Mouse (Mus musculus) megakaryocyte, embryonic 14.5 days (primary cell): ENCODE measurements around the gene Cadm4. TPM values are rescaled to one million over a fixed set of nuclear protein-coding genes. Genes with fewer than 3 reads are reported as not detected.

Experiments
- H3K27me3 ChIP-seq: replicated peaks from 2 replicates; pipeline ENCODE3; 2012; ENCODE audit warnings: inconsistent platforms
- H3K36me3 ChIP-seq: replicated peaks from 2 replicates; pipeline ENCODE3; 2012; ENCODE audit warnings: low read length, inconsistent platforms, mixed read lengths
- H3K4me1 ChIP-seq: 2 replicates; pipeline ENCODE4 v1.6.1; 2012; ENCODE audit warnings: inconsistent platforms
- H3K4me3 ChIP-seq: replicated peaks from 2 replicates; pipeline ENCODE3; 2012; ENCODE audit warnings: moderate library complexity, mild to moderate bottlenecking, inconsistent platforms
- H3K9me3 ChIP-seq: 2 replicates; pipeline ENCODE4 v1.6.1; 2012; ENCODE audit warnings: inconsistent platforms
- FLI1 ChIP-seq: IDR thresholded peaks from 2 replicates; pipeline ENCODE4 v1.6.1; 2012; ENCODE audit warnings: low read length, inconsistent platforms, mixed read lengths
- GATA1 ChIP-seq: IDR thresholded peaks from 3 replicates; pipeline ENCODE4 v1.6.1; 2012; ENCODE audit warnings: mixed read lengths, low read length, inconsistent platforms, borderline replicate concordance
- polyA plus RNA-seq: library from polyadenylated mRNA; stranded (reverse); fragments of >175 nt; gene quantifications from 2 replicates; pipeline ENCODE4 v1.2.3, GENCODE M21; 2012; ENCODE audit warnings: low replicate concordance; ENCODE audit not compliant: insufficient read depth

The Cadm4 gene
- polyA plus RNA-seq, 1 experiment, result not detected

- H3K4me1 ChIP-seq, result peaks cover 4% of the 10 kb centered on the region; the same call in 1 of the 2 replicates
- H3K9me3 ChIP-seq, result no peaks in the 10 kb centered on the region
- TF ChIP-seq GATA1, result no peak
- TF ChIP-seq FLI1, result no peak
- H3K36me3 ChIP-seq, result no peaks in the 10 kb centered on the region
- peaks cover 64% of the 10 kb centered on the region for H3K27me3 ChIP-seq
- no peak overlapping the region for H3K4me3 ChIP-seq
These were observed 6.5 kb downstream of the Cadm4 start for GRCm38 (mm10) chr7:24488303-24488702.

GRCm38 (mm10) chr7:24499856-24500577 lies 18.2 kb downstream of the Cadm4 start:
- peak overlapping the region; percentile 82 for H3K4me3 ChIP-seq
- TF ChIP-seq GATA1 (no peak), FLI1 (no peak)
- no peaks in the 10 kb centered on the region for H3K36me3 ChIP-seq
- peaks cover 69% of the 10 kb centered on the region for H3K27me3 ChIP-seq
- H3K4me1 ChIP-seq, result peaks cover 11% of the 10 kb centered on the region
- peaks cover 15% of the 10 kb centered on the region for H3K9me3 ChIP-seq

- Histone ChIP-seq H3K4me1 (peaks cover 11% of the 10 kb centered on the region), H3K27me3 (peaks cover 74% of the 10 kb centered on the region), H3K9me3 (peaks cover 15% of the 10 kb centered on the region), H3K4me3 (no peak overlapping the region), H3K36me3 (no peaks in the 10 kb centered on the region)
- no peak for TF ChIP-seq FLI1
- no peak for TF ChIP-seq GATA1
These were observed 19.1 kb downstream of the Cadm4 start for GRCm38 (mm10) chr7:24500929-24501328.

- Histone ChIP-seq H3K36me3 (no peaks in the 10 kb centered on the region), H3K27me3 (peaks cover 72% of the 10 kb centered on the region), H3K4me3 (peak overlapping the region; percentile 5), H3K9me3 (peaks cover 15% of the 10 kb centered on the region), H3K4me1 (peaks cover 14% of the 10 kb centered on the region)
- TF ChIP-seq GATA1 (no peak), FLI1 (no peak)
These were observed 19.7 kb downstream of the Cadm4 start for GRCm38 (mm10) chr7:24501492-24501891.

- Histone ChIP-seq H3K36me3 (no peaks in the 10 kb centered on the region), H3K4me3 (no peak overlapping the region), H3K4me1 (peaks cover 35% of the 10 kb centered on the region), H3K9me3 (peaks cover 15% of the 10 kb centered on the region), H3K27me3 (peaks cover 59% of the 10 kb centered on the region)
- TF ChIP-seq GATA1 (no peak), FLI1 (no peak)
These were observed 22.2 kb downstream of the Cadm4 start for GRCm38 (mm10) chr7:24504004-24504403.

GRCm38 (mm10) chr7:24504868-24505267 lies 23.0 kb downstream of the Cadm4 start:
- H3K4me1 ChIP-seq, result peaks cover 32% of the 10 kb centered on the region

GRCm38 (mm10) chr7:24505447-24506064 lies 23.7 kb downstream of the Cadm4 start:
- Histone ChIP-seq H3K4me3 (no peak overlapping the region), H3K9me3 (peaks cover 10% of the 10 kb centered on the region), H3K4me1 (peaks cover 31% of the 10 kb centered on the region), H3K27me3 (peaks cover 45% of the 10 kb centered on the region), H3K36me3 (no peaks in the 10 kb centered on the region)
- TF ChIP-seq GATA1 (no peak), FLI1 (no peak)

More at GRCm38 (mm10) chr7:24504868-24505267, 23.0 kb downstream of the Cadm4 start:
- Histone ChIP-seq H3K27me3 (peaks cover 50% of the 10 kb centered on the region), H3K9me3 (peaks cover 15% of the 10 kb centered on the region), H3K4me3 (no peak overlapping the region), H3K36me3 (no peaks in the 10 kb centered on the region)
- TF ChIP-seq GATA1 (no peak), FLI1 (no peak)

- Histone ChIP-seq H3K36me3 (no peaks in the 10 kb centered on the region), H3K4me1 (peaks cover 32% of the 10 kb centered on the region), H3K27me3 (peaks cover 44% of the 10 kb centered on the region), H3K4me3 (no peak overlapping the region), H3K9me3 (peaks cover 5% of the 10 kb centered on the region)
- TF ChIP-seq FLI1, result no peak
- no peak for TF ChIP-seq GATA1
These were observed 24.2 kb downstream of the Cadm4 start for GRCm38 (mm10) chr7:24506065-24506459.

- Histone ChIP-seq H3K27me3 (peaks cover 44% of the 10 kb centered on the region), H3K36me3 (no peaks in the 10 kb centered on the region), H3K4me1 (peaks cover 32% of the 10 kb centered on the region), H3K9me3 (peaks cover 1% of the 10 kb centered on the region), H3K4me3 (peak overlapping the region; percentile 97)
- TF ChIP-seq FLI1, result no peak
- TF ChIP-seq GATA1, result no peak
These were observed 24.6 kb downstream of the Cadm4 start for GRCm38 (mm10) chr7:24506476-24506837.
